Mouse (Mus musculus) embryonic fibroblast, embryonic 13.5 days (primary cell): Measurements from ENCODE around the gene Rab29.

ENCODE experiments used
- CTCF ChIP-seq: IDR thresholded peaks from 2 replicates; pipeline ENCODE4 v1.5.1; 2011; ENCODE audit warnings: mild to moderate bottlenecking, control low read depth, low read length, moderate library complexity, borderline replicate concordance; ENCODE audit not compliant: insufficient read depth
- POLR2A ChIP-seq: IDR thresholded peaks from 2 replicates; pipeline ENCODE4 v1.6.1; 2011; ENCODE audit warnings: low read depth, mild to moderate bottlenecking, control low read depth, low read length, moderate library complexity

- no peak for TF ChIP-seq POLR2A
- no peak for TF ChIP-seq CTCF
These were observed 37.7 kb upstream of the Rab29 start for GRCm38 (mm10) chr1:131829279-131829678.
